Mouse (Mus musculus) olfactory bulb, adult 2 months (tissue): ENCODE measurements around the gene Metrn.

ENCODE experiments used
- CTCF ChIP-seq: fragments of 200-500 bp; IDR thresholded peaks from 2 replicates; pipeline ENCODE4 v1.5.1; 2012; ENCODE audit warnings: low read depth, mild to moderate bottlenecking, low read length, moderate library complexity; ENCODE audit not compliant: insufficient read depth
- POLR2A ChIP-seq: fragments of 200-500 bp; IDR thresholded peaks from 2 replicates; pipeline ENCODE4 v1.6.1; 2012; ENCODE audit warnings: mild to moderate bottlenecking, low read depth, low read length, moderate library complexity; ENCODE audit not compliant: insufficient read depth

GRCm38 (mm10) chr17:25836397-25837075 is 39.6 kb upstream of the Metrn start:
- TF ChIP-seq CTCF: no peak
- TF ChIP-seq POLR2A: no peak
